Mouse (Mus musculus) adrenal gland, adult 18-20 months (tissue): ENCODE measurements around the gene Gpr146. TPM values are rescaled to one million over a fixed set of nuclear protein-coding genes. Genes with fewer than 3 reads are reported as not detected.
"Not testable (repeated sequence)": the region's sequence is repeated elsewhere in the genome, so short reads cannot be mapped to it uniquely, and the experiment has no call there.

ENCODE experiments used
- DNase-seq, 2 experiments: peaks; one replicate each; pipeline ENCODE4 v3.0.0; 2021 to 2022; ENCODE audit warnings: low spot score in 2 of 2
- long read RNA-seq, 2 experiments: library from polyadenylated mRNA; stranded (forward); transcript quantifications; one replicate each; pipeline ENCODE4 v2.0.0; 2021
- total RNA-seq, 2 experiments: library from RNA; stranded (reverse); gene quantifications; 1 replicate in 1 of 2; 2 replicates in 1 of 2; pipeline ENCODE4 v1.2.3; 2021

The Gpr146 gene
- 10 to 100 TPM; 11.0 to 23.9 TPM for total RNA-seq
- long read RNA-seq, experiment 1, full-length matches to known transcripts: 14 of 17 reads
- long read RNA-seq, experiment 1, partial matches to known transcripts: 0 of 17 reads
- long read RNA-seq, experiment 1, other reads (novel, unspliced or antisense): 3 of 17 reads
- long read RNA-seq, experiment 2, full-length matches to known transcripts: 11 of 20 reads
- long read RNA-seq, experiment 2, partial matches to known transcripts: 0 of 20 reads
- long read RNA-seq, experiment 2, other reads (novel, unspliced or antisense): 9 of 20 reads

DNA sequence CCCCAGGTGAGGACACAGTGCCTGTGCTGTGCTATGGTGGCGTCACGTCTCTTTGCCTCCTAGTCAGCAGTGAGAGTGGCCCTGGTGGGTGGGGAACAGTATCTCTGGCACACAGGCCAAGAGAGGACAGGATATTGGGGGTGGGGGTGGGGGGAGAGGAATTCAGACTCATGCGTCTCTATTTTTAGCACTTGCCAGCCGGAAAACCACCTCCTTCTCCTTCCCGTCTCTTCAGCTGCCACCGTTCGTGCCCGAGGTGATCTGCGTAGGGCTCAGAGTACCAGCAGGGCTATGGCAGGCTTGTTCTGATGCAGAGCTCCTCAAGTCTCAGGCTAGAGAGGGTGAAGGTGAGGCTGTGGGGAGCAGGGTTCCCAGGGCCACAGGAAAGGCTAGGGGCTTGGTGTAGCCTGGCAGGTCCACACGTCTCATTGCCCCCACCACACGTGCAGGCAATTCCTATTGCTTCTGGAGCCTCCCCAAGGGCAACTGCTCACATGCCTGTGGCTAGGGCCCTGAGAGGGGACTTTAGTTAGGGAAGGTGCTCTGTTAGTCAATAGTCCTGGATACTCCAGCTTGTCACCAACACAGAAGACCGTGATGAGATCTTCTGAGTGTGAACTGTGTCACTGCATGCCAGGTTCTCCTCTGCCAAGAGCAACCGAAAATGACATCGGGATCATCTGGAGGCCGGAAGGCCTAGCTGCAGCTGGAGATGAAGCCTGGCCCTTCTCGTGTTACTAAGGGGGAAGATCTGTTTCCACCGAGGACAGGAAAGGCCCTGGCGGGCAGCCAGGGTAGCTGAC is at the start of gene Gpr146:
Gene Gpr146 (plus strand): TSS at position 230 of the 803 bp plus-strand sequence.
- DNase-seq: peak; percentile 56 to 68

DNA sequence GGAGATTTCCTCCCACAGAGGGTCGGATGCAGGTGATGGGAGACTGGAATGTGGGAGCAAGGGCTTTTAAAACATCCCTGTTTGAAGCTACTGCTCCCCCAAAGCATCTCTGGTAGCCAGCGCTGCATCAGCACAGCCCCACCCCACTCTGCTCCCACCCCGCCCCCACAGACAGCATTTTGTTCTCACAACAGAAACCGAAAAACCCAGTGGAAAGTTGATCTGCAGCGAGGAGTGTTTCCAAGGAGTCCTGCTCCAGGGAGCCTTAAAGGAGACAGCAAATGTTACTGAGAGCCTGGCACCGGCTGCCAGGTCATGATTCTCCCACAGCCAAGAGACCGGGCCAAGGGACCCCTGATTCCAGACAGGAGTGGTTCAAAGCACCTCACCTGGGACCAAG is 46.7 kb upstream of the Gpr146 start:
- DNase-seq: no peak

DNA sequence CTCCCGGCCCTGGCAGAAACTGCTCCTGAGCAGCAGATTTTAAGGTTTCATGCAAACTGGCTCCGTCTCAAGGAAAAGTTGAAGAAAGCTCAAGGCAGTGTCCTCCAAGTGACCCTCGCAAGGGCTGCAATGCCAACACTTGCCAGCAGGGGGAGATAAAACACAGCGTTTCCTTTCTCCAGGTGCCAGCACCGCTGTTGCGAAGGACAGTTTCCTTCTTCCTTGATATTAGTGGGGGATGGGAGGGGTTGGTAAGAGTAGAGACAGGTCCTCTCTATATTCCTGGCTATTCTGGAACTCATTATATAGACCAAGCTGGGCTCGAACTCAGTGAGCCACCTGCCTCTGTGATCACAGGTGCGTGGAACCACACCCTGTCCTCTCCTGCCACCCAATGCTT is 45.8 kb upstream of the Gpr146 start:
- peak; percentile 82 to 86 for DNase-seq

DNA sequence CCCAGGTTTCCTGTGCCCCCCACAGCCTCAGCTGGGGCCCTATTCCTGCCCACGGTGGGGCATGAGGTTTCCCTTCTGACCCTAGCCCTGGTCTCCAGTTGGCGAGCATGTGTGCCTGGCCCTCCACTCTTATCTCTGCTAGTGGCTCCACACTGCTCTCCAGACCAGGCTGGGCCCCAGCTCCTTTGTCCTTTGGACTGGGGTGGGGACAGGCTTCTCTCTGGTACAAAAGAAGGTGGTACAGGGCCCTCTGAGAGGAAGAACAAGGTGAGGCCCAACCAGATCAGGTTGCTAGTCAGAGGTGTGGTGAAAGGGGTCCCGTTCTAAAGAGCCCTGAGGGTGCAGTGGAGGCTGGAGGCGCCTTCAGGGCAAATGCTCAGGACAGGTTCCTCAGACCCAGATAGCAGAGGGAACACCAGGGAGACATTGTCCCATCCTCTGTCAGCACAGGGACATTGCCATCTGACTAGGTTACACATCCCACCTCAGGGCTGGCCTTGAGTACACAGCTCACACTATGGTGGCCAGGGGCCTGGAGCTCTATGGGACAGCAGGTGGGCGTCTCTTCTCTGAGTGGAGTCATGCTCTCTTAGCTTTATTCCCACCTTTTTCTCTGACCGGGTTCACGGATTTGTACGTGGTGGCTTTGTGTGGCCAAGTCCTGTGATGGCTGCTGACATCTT is 44.8 kb upstream of the Gpr146 start:
- DNase-seq: no peak

DNA sequence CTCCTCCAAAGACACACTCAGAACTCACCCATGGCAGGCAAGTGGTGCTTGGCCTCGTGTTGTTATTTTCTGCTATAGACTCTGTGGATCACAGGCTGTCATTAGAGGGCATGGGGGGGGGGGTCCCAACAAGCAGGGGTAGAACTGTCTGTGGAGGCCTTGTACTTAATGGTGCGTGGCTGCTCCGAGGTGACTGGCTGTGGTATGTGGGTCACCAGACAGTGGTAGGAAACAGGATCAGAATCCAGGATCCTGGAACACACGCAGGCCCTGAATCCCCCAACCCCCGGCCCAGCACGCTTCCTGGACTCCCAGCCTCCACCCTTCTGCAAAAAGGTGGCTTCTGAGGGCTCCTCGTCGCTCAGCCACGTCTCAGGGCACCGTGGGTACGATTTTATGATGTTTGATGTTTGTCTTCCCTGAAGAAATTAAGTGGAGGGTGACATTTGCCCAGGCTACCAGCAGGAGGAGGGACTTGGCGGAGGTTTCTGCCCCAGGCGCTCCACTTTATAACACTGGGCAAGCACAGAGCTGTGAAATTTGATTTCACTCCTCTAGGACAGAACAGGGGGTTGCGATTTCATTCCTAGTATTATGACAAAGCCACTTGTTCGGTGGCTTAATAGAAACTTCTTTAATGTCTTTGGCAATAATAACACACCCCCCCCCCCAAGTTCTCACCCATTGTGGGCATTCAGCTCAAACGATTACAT is 44.0 kb upstream of the Gpr146 start:
- no peak for DNase-seq

DNA sequence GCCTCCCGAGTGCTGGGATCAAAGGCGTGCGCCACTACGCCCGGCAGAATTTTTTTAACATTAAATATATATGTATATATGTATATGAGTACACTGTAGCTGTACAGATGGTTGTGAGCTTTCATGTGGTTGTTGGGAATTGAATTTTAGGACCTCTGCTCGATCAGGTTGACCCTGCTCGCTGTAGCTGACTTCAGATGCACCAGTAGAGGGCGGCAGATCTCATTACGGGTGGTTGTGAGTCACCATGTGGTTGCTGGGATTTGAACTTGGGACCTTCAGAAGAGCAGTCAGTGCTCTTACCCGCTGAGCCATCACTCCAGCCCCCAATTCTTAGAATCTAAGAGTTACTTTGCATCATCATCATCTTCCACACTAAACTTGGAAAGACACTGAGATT is 43.1 kb upstream of the Gpr146 start:
- not testable (repeated sequence) for DNase-seq

DNA sequence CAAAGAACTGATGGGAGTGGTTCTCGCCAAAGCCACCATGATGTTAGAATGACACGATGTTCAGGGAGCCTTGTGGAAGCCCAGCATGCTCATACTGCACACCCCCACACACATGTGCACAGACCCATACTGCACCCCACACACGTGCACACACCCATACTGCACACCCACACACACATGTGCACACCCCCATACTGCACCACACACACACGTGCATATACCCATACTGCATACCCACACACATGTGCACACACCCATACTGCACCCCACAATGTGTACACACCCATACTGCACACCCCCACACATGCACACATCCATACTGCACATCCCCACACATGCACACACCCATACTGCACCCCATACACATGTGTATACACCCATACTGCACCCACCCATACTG is 41.9 kb upstream of the Gpr146 start:
- DNase-seq: no peak

DNA sequence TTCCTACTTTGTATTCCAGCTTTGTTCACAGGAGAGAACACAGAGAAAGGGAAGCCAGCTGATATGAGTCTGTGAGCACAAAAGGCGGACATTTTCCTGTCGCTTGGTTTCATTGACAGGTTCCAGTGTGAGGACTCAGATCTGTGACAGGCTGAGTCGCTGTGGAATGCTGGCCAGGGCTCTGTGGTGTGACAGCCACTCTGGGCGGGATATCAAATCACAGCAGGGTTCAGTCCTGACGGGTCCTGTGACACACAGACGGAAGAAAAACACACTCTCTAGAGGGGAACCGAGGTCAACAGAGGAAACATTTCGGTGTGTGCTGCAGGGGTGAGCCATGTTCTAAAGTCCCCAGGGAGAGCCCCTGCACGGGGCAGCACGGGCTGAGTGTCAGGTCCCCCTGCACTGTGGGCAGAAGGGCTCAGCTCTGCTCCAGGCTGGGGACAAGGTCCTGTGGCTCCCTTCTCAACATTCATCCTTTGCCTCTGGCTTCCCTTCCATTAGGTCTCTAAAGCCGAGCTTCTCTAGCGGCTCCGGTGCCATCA is 39.6 kb upstream of the Gpr146 start:
- DNase-seq: no peak

DNA sequence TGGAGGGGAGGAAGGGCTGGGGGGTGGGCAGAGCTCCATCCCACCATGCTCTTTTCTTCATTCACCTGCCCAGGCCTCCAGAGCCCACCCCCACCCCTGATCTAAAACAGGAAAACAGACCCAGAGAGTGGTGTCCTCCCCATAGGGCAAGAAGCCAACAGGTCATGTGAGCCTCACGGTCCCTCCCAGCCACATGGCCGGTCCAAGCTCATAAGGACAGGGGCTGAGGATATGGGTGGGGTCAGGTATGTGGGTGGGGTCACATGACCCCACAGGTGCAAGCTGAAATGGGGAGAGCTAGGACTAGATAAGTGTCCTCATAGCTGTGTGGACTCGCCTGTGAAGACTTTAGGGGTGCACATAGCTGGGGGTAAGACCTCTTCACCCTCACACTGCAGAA is 39.1 kb upstream of the Gpr146 start:
- DNase-seq: no peak

DNA sequence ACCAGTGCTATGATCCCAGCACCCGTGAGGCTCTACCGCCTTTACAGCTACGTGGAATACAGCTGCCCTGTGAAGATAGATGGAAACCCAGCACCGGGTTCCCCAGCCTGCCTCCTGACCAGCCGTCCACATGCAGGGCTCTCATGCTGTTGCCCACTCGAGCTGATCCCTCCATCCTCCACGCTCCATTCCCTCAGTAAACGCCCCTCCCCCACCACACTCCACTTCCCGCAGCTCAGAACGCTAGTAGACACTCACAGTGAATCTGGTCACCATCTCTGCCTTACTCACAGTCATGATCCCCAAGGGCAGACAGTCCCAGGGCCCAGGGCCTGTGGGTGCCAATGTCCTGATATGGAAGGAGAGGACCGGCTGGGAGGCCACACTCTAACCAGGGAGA is 38.6 kb upstream of the Gpr146 start:
- no peak for DNase-seq

DNA sequence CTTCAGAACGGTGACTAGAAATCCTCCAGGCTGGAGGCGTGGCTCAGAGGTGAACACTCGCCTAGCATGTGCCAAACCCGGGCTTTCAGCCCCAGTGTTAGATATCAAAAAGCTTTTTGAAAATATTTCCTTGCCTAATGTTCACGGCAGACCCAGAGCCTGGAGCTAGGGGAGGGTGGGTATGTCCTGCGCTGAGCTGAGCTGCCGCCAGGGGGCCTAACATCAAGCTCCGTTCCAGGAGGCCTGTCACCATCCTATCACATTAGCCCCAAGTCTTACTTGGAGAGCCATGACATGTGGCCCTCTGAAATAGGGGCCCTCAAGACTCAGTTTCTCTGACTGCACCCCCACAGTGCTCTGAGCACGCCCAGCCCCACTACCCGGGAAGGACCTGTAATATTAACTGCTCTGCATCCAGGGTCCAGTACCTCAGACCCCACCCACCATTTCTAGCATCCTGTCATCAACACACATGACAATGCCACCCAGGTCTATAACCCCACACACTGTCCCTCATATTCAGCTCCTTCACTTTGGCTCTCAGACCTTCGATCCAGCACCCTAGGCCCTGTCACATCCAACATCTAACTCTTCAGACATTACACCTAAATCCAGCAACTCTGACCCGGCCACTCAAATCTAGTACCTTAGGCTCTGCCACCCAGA is 33.3 kb upstream of the Gpr146 start:
- peak; percentile 65 to 72 for DNase-seq

DNA sequence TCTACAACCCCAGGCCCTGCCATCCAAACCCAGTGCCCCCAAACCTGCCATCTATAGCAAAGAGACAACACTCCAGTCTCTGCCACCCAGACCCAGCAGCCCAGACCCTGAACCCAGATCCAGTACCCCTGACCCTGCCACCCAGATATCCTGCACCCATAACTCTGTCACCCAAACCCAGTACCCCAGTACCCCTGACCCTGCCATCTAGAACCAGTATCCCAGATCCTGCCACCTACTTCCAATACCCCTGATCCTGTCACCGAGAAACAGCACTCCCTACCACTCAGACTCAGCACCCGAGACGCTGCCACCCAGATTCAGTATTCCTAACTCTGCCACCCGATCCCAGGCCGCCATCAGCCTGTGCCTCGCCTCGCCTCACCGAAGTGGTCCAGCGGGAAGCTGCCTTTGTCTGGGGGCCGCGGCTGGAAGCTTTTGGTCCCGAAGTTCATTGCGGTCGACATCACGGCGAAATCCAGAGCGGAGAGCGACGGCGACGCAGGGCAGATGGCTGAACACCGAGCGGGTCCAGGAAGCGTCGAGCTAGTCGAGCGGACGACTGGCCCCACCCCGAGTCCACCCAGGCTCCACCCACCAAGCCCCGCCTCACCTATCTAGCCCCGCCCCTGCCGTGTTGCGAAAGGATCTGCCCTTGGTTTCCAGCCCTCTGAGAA is 32.7 kb upstream of the Gpr146 start:
- DNase-seq: peak; percentile 98

DNA sequence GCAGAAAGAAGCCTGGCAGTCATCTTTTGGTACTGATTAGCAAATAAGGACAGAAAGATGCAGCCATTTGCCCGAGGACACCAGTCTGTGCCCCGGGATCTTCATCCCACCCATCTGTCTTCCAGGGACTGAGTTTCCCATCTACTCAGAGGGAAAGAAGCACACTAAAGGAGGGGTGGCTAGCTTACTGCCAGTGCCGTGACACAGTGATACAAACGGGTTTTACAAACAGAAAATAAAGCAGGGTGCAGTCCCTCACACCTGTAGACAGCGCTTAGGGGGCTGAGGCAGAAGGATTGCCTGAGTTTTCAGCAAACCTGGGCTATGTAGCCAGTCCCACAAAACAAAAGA is 32.2 kb upstream of the Gpr146 start:
- DNase-seq: no peak

DNA sequence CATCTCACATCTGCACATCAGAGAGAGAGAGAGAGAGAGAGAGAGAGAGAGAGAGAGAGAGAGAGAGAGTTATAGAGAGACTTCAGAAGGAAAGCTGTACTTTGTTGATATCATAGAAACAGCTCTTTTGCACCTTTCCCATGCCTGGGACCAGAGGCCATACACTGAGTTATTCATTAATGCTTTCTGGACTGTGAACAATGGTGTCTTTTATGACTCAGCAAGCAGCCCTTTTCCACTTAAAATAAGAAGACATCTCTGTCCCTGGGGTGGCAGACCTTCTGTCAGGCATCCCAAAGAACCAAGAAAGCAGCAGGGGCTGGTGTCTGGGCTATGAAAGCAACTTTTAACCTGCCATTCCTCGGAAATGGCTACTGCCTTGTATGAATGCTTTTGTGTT is 30.3 kb upstream of the Gpr146 start:
- no peak for DNase-seq

DNA sequence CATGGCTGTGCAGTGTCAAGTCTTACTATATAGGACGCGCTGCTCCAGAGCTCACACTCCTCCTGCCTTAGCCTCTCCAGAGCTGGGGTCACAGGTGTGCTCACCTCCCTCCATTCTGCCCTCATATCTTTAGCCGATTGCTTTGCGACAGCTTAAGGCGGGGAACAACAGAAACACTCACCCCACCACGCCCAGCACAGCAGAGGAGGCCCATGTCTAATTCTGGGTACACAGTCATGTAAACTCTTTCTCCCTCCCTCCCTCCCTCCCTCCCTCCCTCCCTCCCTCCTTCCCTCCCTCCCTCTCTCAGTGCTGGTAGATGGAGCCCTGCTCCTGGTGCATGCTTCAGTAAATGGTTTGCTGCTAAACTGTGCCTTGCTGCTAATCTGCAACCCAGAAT is 27.8 kb upstream of the Gpr146 start:
- no peak for DNase-seq

DNA sequence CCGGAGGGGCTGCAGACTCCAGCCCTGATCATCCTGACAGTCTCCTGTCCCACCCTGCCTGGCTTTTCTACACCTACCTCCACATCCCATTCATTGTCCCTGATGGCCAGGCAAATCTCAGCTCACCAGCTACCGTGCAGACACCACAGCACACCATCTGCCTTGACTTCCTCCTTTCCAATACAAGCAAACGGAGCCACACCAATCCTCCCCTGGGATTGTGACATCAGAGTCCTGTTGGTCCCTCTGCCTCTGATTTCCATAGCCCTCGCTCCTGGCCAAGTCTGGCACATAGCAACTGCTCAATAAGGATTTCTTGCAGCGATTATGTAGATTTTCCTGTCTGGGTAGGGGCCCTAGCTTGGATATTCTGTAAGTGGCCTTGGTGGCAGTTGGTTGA is 26.4 kb upstream of the Gpr146 start, which contains the start of gene Cox19:
Gene Cox19 (minus strand): TSS at position 285 of the 400 bp plus-strand sequence.
- no peak for DNase-seq

DNA sequence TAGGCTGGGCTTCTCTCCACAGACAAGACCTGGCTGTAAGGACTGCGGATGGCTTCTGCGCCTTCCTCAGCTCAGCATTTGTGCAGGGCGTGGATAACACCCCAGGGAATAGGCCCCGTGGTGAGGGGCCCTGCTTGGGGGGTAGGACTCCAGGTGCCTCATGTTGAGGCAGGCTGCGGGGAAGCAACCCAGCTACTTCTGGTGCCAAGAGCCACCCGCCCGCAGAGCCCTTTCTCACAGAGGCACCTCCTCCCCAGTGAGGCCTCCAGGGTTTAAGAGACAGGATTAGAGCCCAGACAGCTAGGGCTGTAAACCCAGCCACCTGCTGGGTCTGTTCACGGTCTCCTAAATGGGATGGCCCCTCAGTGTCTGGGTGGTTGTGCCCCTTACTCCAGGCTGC is 25.9 kb upstream of the Gpr146 start:
- DNase-seq: no peak

DNA sequence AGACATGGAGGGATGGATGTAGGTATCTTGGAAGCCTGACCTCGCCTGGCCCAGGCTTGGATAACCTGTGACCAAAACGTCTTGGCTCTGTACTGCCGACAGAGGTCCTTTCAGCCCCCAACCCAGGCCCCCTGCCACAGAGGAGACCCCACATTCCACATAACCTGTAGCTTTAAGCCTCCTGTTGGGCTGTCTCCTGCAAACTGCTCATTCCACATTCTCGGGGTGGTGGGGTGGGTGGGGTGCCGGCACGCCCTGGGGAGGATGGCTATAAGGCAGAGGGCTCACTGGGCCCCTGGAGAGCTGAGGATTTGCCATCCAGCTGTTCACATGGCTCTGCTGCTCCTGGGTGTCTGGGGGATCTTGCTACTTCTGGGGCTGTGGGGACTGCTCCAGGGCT is 25.2 kb upstream of the Gpr146 start, which contains the start of gene Cyp2w1:
Gene Cyp2w1 (plus strand): TSS at position 301 of the 400 bp plus-strand sequence.
- no peak for DNase-seq

DNA sequence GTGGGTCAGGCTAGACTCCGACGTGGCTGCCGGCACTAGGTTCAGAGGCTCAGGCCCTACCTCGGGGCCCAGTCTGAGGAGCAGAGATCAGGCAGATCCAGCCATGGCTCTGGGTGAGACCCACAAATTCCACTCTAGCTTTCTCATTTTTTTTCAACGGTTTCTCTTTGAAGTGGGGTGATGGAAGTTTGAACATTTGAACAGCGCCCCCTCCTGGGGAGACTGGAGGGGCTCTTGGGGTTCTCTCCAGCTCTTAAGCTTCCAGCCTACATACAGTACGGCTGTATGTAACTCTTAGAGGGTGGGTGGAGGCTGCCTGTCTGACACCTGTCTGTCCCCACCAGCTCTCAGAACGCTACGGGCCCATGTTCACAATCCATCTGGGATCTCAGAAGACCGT is 24.0 kb upstream of the Gpr146 start:
- no peak for DNase-seq

DNA sequence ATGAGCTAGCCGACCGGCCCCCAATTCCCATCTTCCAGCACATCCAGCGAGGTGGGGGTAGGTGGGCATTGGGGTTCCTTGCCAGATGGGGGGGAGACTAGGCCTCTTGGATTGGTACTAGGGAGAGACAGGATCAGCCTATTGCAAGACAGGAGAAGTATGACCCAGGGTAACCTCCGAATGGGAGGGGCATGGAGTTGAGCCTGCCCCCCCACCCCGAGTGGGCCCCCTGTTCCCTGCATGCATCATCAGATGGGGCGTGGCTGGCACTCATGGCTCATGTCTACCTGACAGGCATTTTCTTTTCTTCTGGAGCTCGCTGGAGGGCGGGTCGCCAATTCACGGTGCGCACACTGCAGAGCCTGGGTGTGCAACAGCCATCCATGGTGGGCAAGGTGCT is 23.6 kb upstream of the Gpr146 start:
- no peak for DNase-seq
